Mouse (Mus musculus) heart, adult 2 months (tissue): ENCODE measurements around the gene Cypt3. TPM values are rescaled to one million over a fixed set of nuclear protein-coding genes. Genes with fewer than 3 reads are reported as not detected.

Experiments used
- DNase-seq, 2 experiments: peaks; one replicate each; pipeline ENCODE4 v3.0.0; 2021
- H3K27ac ChIP-seq: fragments of 200-600 bp; 2 replicates; pipeline ENCODE4 v1.8.1; 2022
- H3K27me3 ChIP-seq: fragments of 200-500 bp; 2 replicates; pipeline ENCODE4 v1.6.1; 2012; ENCODE audit warnings: mild to moderate bottlenecking, low read length, inconsistent platforms, mixed read lengths; ENCODE audit not compliant: control insufficient read depth, insufficient read depth
- H3K36me3 ChIP-seq: fragments of 200-500 bp; 2 replicates; pipeline ENCODE4 v1.6.1; 2012; ENCODE audit warnings: low read length, inconsistent platforms; ENCODE audit not compliant: control insufficient read depth, insufficient read depth
- H3K4me1 ChIP-seq: fragments of 200-500 bp; 2 replicates; pipeline ENCODE4 v1.6.1; 2011; ENCODE audit warnings: low read length; ENCODE audit not compliant: control insufficient read depth, insufficient read depth
- H3K4me3 ChIP-seq: fragments of 200-600 bp; 2 replicates; pipeline ENCODE4 v1.8.1; 2022
- H3K79me2 ChIP-seq: fragments of 200-500 bp; replicated peaks from 2 replicates; pipeline ENCODE4 v1.6.1; 2012; ENCODE audit warnings: mild to moderate bottlenecking, inconsistent platforms, low read length, moderate library complexity, mixed read lengths; ENCODE audit not compliant: control insufficient read depth, insufficient read depth
- H3K9ac ChIP-seq: fragments of 200-500 bp; 2 replicates; pipeline ENCODE4 v1.6.1; 2012; ENCODE audit warnings: low read depth, mild to moderate bottlenecking, control low read depth, inconsistent platforms, low read length, mixed read lengths
- CTCF ChIP-seq: fragments of 200-600 bp; IDR thresholded peaks from 2 replicates; pipeline ENCODE4 v1.8.1; 2022; ENCODE audit warnings: antibody characterized with exemption, mild to moderate bottlenecking, moderate library complexity
- EP300 ChIP-seq: fragments of 200-500 bp; IDR thresholded peaks from 2 replicates; pipeline ENCODE4 v1.6.1; 2011; ENCODE audit warnings: low read depth, low read length, control low read depth; ENCODE audit not compliant: insufficient read depth
- POLR2A ChIP-seq: fragments of 200-500 bp; IDR thresholded peaks from 2 replicates; pipeline ENCODE4 v1.6.1; 2011; ENCODE audit warnings: mild to moderate bottlenecking, low read depth, low read length, control low read depth; ENCODE audit not compliant: insufficient read depth
- WGBS: fragments of 180-500 bp; shearing (Covaris S2); methylation state at CpG from one replicate; pipeline ENCODE4 v1.1.7; 2018; 5-methylcytosine and 5-hydroxymethylcytosine counted together
- intact Hi-C: fragments of 180-260 bp; cut with DNase I; formaldehyde crosslinking; loops from one replicate; pipeline ENCODE4 v1.15.1; 2025
- long read RNA-seq: library from polyadenylated mRNA; stranded (forward); transcript quantifications from one replicate; pipeline ENCODE4 v2.0.0, GENCODE M21; 2021
- polyA plus RNA-seq: library from polyadenylated mRNA; depleted of rRNA; stranded (reverse); fragments of >200 nt; gene quantifications from 2 replicates; pipeline ENCODE4 v1.2.3, GENCODE M21; 2012; rRNA removed
- total RNA-seq, 2 experiments: library from RNA; stranded (reverse); gene quantifications; 2 replicates each; pipeline ENCODE4 v1.2.3; 2021

Gene Cypt3
- total RNA-seq (not detected), polyA plus RNA-seq (not detected in 2 replicates)
- long read RNA-seq, result 0 reads

GRCm38 (mm10) chrX:153558293-153558692 is at the start of gene Cypt3:
Cypt3 (plus strand) TSS chrX:153558593.
- WGBS, result 59% methylated on average over 7 of the region's 7 CpGs
- Histone ChIP-seq H3K27me3 (no peaks in the 10 kb centered on the region), H3K9ac (no peak within 1 kb of the TSS), H3K4me3 (no peak within 1 kb of the TSS), H3K36me3 (no peaks in the 10 kb centered on the region), H3K27ac (no peak within 1 kb of the TSS), H3K79me2 (no peaks in the 10 kb centered on the region), H3K4me1 (no peaks in the 10 kb centered on the region)
- DNase-seq, result no peak
- intact Hi-C loops, result no loop called here
- TF ChIP-seq POLR2A (no peak), EP300 (no peak), CTCF (no peak)

- no peak for DNase-seq
- Histone ChIP-seq H3K27me3 (no peaks in the 10 kb centered on the region), H3K4me3 (no peak overlapping the region), H3K27ac (no peak overlapping the region), H3K36me3 (no peaks in the 10 kb centered on the region), H3K9ac (no peak overlapping the region), H3K79me2 (no peaks in the 10 kb centered on the region), H3K4me1 (no peaks in the 10 kb centered on the region)
- intact Hi-C loops, result no loop called here
- no peak for TF ChIP-seq POLR2A
- TF ChIP-seq EP300, result no peak
- TF ChIP-seq CTCF, result no peak
- 71% methylated on average over 5 of the region's 5 CpGs for WGBS
These were observed 42.9 kb upstream of the Cypt3 start for GRCm38 (mm10) chrX:153515491-153515890.

GRCm38 (mm10) chrX:153528399-153528798 is 30.0 kb upstream of the Cypt3 start:
- no peaks in the 10 kb centered on the region for H3K79me2 ChIP-seq
- 25% methylated on average over 2 of the region's 2 CpGs for WGBS

GRCm38 (mm10) chrX:153556634-153557033 is 1.8 kb upstream of the Cypt3 start:
- intact Hi-C loops, result no loop called here

More at GRCm38 (mm10) chrX:153528399-153528798, 30.0 kb upstream of the Cypt3 start:
- Histone ChIP-seq H3K27me3 (no peaks in the 10 kb centered on the region), H3K27ac (no peak overlapping the region), H3K36me3 (no peaks in the 10 kb centered on the region), H3K9ac (no peak overlapping the region), H3K4me3 (no peak overlapping the region), H3K4me1 (no peaks in the 10 kb centered on the region)
- TF ChIP-seq EP300, result no peak
- TF ChIP-seq CTCF, result peak; percentile 52
- no peak for TF ChIP-seq POLR2A
- intact Hi-C loops, result loop anchor here (5.0 kb wide), 1 partner anchor 141 kb away; no protein-coding TSS in a partner anchor
- DNase-seq, result no peak

GRCm38 (mm10) chrX:153564650-153565049 is 6.3 kb downstream of the Cypt3 start:
- Histone ChIP-seq H3K36me3 (no peaks in the 10 kb centered on the region), H3K4me1 (no peaks in the 10 kb centered on the region), H3K79me2 (no peaks in the 10 kb centered on the region), H3K27ac (no peak overlapping the region), H3K9ac (no peak overlapping the region), H3K27me3 (no peaks in the 10 kb centered on the region), H3K4me3 (no peak overlapping the region)
- 66% methylated on average over 1 of the region's 1 CpGs for whole genome bisulfite sequencing
- no peak for TF ChIP-seq EP300
- no peak for TF ChIP-seq CTCF
- no peak for TF ChIP-seq POLR2A
- DNase-seq, result no peak
- intact Hi-C loops, result no loop called here

More at GRCm38 (mm10) chrX:153556634-153557033, 1.8 kb upstream of the Cypt3 start:
- Histone ChIP-seq H3K79me2 (no peaks in the 10 kb centered on the region), H3K4me1 (no peaks in the 10 kb centered on the region), H3K36me3 (no peaks in the 10 kb centered on the region), H3K27me3 (no peaks in the 10 kb centered on the region), H3K9ac (no peak overlapping the region), H3K4me3 (no peak overlapping the region), H3K27ac (no peak overlapping the region)
- no peak for DNase-seq
- 70% methylated on average over 2 of the region's 2 CpGs for WGBS
- no peak for TF ChIP-seq EP300
- TF ChIP-seq POLR2A, result no peak
- no peak for TF ChIP-seq CTCF

GRCm38 (mm10) chrX:153599583-153599982 is 41.2 kb downstream of the Cypt3 start:
- H3K79me2 ChIP-seq, result no peaks in the 10 kb centered on the region
- no peaks in the 10 kb centered on the region for H3K36me3 ChIP-seq
- H3K4me1 ChIP-seq, result no peaks in the 10 kb centered on the region
- no peak for DNase-seq
- WGBS, result 41% methylated on average over 2 of the region's 2 CpGs
- intact Hi-C loops, result loop anchor here (1.0 kb wide), 1 partner anchor 108 kb away; no protein-coding TSS in a partner anchor
- H3K9ac ChIP-seq, result no peak overlapping the region
- TF ChIP-seq CTCF (peak; percentile 48), POLR2A (no peak)
- H3K27ac ChIP-seq, result no peak overlapping the region
- no peak overlapping the region for H3K4me3 ChIP-seq
- no peaks in the 10 kb centered on the region for H3K27me3 ChIP-seq

Other genes starting within 250 kb of the Cypt3 start
- gene Ubqln2, start 60.4 kb upstream of the Cypt3 start, total RNA-seq, result 10 to 100 TPM; 26.9 to 28.1 TPM
- 16.3 and 18.8 TPM in 2 replicates for gene Ubqln2, start 60.4 kb upstream of the Cypt3 start, polyA plus RNA-seq
- gene Kctd12b, start 137.8 kb downstream of the Cypt3 start, total RNA-seq, result 1 to 10 TPM; 5.9 to 7.5 TPM
- 4.0 and 12.3 TPM in 2 replicates for gene Kctd12b, start 137.8 kb downstream of the Cypt3 start, polyA plus RNA-seq
- gene Nbdy, start 165.0 kb downstream of the Cypt3 start, total RNA-seq, result 10 to 100 TPM; 19.7 to 24.2 TPM
- gene Nbdy, start 165.0 kb downstream of the Cypt3 start, polyA plus RNA-seq, result 34.6 and 56.9 TPM in 2 replicates